Mouse (Mus musculus): ENCODE measurements at regions not wholly inside any gene's neighbourhood (a gene's known extent, or its start where the extent isn't known, plus 50 kb on each side); places are given as distances from the start of the nearest gene placed in this dataset. TPM values are rescaled to one million over a fixed set of nuclear protein-coding genes. Genes with fewer than 3 reads are reported as not detected.

DNA sequence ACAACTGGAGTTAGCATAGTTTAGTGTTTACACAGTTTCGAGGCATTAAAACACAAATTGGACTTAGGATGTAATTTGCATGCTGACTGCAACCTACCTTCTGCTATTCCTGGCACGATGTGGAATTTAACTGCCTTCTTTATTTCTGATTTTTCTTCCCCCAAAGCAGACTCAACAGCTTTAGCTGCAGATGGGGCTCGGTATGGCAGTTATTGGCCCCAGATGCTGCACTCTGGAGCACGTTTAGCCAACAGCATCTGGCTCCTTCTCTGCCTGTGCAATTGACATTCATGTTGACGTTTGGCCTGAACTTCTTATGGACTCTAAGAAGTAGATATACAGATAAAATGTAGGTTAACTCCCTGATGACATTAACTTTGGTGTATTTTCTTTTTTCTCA, 625.8 kb upstream of the Gm597 start:
- Histone ChIP-seq H3K4me1 (no peaks in the 10 kb centered on the region), H3K4me2 (no peak overlapping the region), H3K9ac (no peak overlapping the region), H3K27me3 (no peaks in the 10 kb centered on the region), H3K36me3 (replicated peaks) (no peaks in the 10 kb centered on the region), H3K27ac (no peak overlapping the region), H3K9me3 (no peaks in the 10 kb centered on the region), H3K4me3 (replicated peaks) (no peak overlapping the region)
- WGBS = 77% methylated on average over 5 of the region's 5 CpGs
- ATAC-seq (ENCODE audit: low FRiP score) = no peak

DNA sequence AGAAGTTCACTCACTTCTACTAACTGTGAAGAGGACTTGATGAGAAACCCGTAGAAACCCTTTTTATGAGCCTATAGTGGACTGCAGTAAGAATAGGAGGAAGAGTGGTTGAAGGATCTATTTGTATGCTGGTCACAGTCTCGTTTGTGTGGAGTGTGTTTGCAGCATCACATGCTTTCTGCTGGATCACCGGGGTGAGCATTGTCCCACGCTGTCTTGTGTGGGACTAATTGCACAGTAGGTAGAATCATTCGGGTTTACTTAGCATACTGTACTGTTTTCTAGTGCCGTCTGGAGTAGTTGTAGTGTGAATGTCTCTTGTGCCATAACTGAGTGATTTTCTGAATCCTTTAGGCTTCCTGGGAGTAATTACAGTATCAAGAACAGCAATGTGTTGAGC, 624.1 kb upstream of the Gm597 start:
- peak; percentile 17; the same call in 1 of the 2 replicates for ATAC-seq (ENCODE audit: low FRiP score)
- Histone ChIP-seq H3K4me2 (no peak overlapping the region), H3K27ac (no peak overlapping the region), H3K27me3 (no peaks in the 10 kb centered on the region), H3K36me3 (replicated peaks) (no peaks in the 10 kb centered on the region), H3K4me1 (no peaks in the 10 kb centered on the region), H3K4me3 (replicated peaks) (no peak overlapping the region), H3K9ac (no peak overlapping the region), H3K9me3 (no peaks in the 10 kb centered on the region)
- WGBS = 82% methylated on average over 6 of the region's 6 CpGs

DNA sequence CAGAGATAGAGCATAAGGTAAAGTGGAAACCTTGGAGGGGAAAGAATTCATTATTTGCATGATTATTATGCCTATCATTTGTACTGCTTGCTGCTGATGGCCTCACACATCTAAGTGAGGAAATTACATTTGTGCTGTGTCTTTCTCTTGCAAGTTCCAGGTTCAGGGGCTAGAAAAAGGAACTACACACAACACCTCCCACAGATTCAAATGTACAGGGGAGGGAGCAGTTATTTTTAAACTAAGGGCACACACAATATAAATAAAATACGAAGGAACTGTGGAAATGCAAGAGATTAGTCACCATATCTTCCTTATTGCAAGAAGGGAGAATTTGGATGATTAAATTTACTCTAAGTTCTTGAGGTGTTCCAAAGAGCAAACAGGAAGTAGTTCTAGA, 583.7 kb upstream of the Gm597 start:
- no peak overlapping the region for H3K4me2 ChIP-seq
- no peaks in the 10 kb centered on the region for H3K4me1 ChIP-seq
- no peak for ATAC-seq (ENCODE audit: low FRiP score)
- no peak overlapping the region for H3K9ac ChIP-seq
- no peak overlapping the region for H3K27ac ChIP-seq
- 59% methylated on average over 1 of the region's 1 CpGs for WGBS
- H3K36me3 ChIP-seq (replicated peaks) = no peaks in the 10 kb centered on the region
- H3K4me3 ChIP-seq (replicated peaks) = no peak overlapping the region
- H3K27me3 ChIP-seq = no peaks in the 10 kb centered on the region
- no peaks in the 10 kb centered on the region for H3K9me3 ChIP-seq

DNA sequence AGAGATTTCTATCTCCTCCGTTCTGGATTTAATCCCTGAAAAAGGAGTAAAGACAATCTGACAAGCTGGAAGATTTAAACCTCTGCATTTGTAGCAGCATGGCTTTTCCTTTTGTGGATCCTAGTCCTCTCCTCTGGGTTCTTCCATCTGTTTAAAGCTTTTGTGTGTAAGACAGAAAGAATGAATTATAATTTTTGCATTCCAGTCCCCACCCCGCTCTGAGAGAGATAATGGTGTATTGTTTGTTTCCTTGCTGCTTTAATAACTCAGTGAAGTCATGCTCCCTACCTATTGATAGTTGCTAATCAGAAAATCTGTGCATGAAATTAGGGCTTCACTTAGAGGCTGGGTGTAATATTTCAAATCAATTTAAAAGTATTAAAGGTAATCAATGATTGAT, 561.5 kb upstream of the Gm597 start:
- H3K27ac ChIP-seq = no peak overlapping the region
- no peak overlapping the region for H3K4me2 ChIP-seq
- no peaks in the 10 kb centered on the region for H3K36me3 ChIP-seq (replicated peaks)
- no peak overlapping the region for H3K4me3 ChIP-seq (replicated peaks)
- H3K4me1 ChIP-seq = no peaks in the 10 kb centered on the region; the same call in 1 of the 2 replicates
- 24% methylated on average over 2 of the region's 2 CpGs for WGBS
- ATAC-seq (ENCODE audit: low FRiP score) = no peak; the same call in 1 of the 2 replicates
- no peaks in the 10 kb centered on the region for H3K9me3 ChIP-seq
- H3K27me3 ChIP-seq = no peaks in the 10 kb centered on the region
- no peak overlapping the region for H3K9ac ChIP-seq

DNA sequence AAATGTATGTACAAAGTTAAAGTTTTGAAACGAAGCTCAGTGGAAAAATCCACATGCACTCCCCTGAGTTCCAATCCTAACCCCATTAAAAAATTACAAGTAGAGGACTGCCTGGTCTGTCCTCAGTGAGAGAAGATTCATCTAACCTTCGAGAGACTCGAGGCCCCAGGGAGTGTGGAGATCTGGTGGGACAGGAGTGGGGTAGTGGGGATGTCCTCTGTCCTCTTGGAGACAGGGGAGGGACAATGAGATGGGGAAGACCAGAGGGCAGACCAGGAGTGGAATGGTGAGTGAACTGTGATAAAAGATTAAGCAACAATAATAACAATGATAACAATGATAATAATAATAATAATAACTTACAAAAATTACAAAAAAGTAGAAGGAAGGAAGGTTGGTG, 560.9 kb upstream of the Gm597 start:
- 76% methylated on average over 3 of the region's 3 CpGs for WGBS
- no peak for ATAC-seq (ENCODE audit: low FRiP score)
- no peak overlapping the region for H3K9ac ChIP-seq

DNA sequence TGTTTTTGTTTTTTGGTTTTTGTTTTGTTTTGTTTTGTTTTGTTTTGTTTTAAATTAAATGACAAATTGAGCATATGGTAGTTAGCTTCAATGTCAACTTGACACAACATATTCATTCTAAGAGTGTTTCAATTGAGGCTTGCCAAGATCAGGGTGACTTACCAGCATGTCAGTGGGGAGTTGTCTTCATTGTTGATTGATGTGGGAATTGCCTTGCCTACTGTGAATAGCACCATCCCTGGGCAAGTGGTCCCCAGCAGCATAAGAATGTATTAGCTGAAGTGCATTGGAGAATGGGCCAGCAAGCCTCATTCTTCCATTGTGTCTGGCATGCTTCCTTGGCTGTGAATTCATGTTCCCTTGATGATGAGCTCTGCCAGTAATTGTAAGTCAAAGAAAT, 548.9 kb upstream of the Gm597 start:
- Histone ChIP-seq H3K27ac (no peak overlapping the region), H3K9me3 (no peaks in the 10 kb centered on the region), H3K27me3 (no peaks in the 10 kb centered on the region), H3K4me2 (no peak overlapping the region), H3K36me3 (replicated peaks) (no peaks in the 10 kb centered on the region), H3K4me1 (no peaks in the 10 kb centered on the region), H3K9ac (no peak overlapping the region), H3K4me3 (replicated peaks) (no peak overlapping the region)
- ATAC-seq (ENCODE audit: low FRiP score) = no peak

More for the DNA sequence above, 560.9 kb upstream of the Gm597 start:
- no peaks in the 10 kb centered on the region for H3K36me3 ChIP-seq (replicated peaks)
- H3K4me2 ChIP-seq = no peak overlapping the region
- H3K4me1 ChIP-seq = no peaks in the 10 kb centered on the region; the same call in 1 of the 2 replicates
- no peaks in the 10 kb centered on the region for H3K27me3 ChIP-seq
- H3K9me3 ChIP-seq = no peaks in the 10 kb centered on the region
- H3K27ac ChIP-seq = no peak overlapping the region
- no peak overlapping the region for H3K4me3 ChIP-seq (replicated peaks)

Small RNA genes in the stretch of these regions (microRNA-seq; reads per million reads assigned to microRNA genes)
- not detected for gene Gm23785

Data from forebrain, embryonic 12.5 days (tissue).